Mouse (Mus musculus) intestine, embryonic 16.5 days (tissue): ENCODE data around the gene Rorc. TPM values are rescaled to one million over a fixed set of nuclear protein-coding genes. Genes with fewer than 3 reads are reported as not detected.

Experiments used
- ATAC-seq: fragments of 200-750 bp; cut with Nextera tagmentation; 2 replicates; pipeline ENCODE4 v1.8.0; 2017; ENCODE audit warnings: moderate TSS enrichment, moderate library complexity
- H3K27ac ChIP-seq: fragments of 300-500 bp; sonication (generic); 2 replicates; pipeline ENCODE4 v1.5.1; 2014; ENCODE audit warnings: mild to moderate bottlenecking, low read length
- H3K27me3 ChIP-seq: fragments of 300-500 bp; sonication (generic); replicated peaks from 2 replicates; pipeline ENCODE4 v1.6.1; 2014; ENCODE audit warnings: low read length, control low read depth, mixed read lengths; ENCODE audit not compliant: control insufficient read depth, insufficient read depth
- H3K36me3 ChIP-seq: fragments of 300-500 bp; sonication (generic); 2 replicates; pipeline ENCODE4 v1.6.1; 2014; ENCODE audit warnings: low read length, control low read depth; ENCODE audit not compliant: control insufficient read depth, insufficient read depth
- H3K4me1 ChIP-seq: fragments of 300-500 bp; sonication (generic); 2 replicates; pipeline ENCODE4 v1.6.1; 2014; ENCODE audit warnings: low read length, control low read depth, mixed read lengths; ENCODE audit not compliant: control insufficient read depth, insufficient read depth
- H3K4me2 ChIP-seq: fragments of 300-500 bp; sonication (generic); 2 replicates; pipeline ENCODE4 v1.6.1; 2014; ENCODE audit warnings: low read depth, low read length, control low read depth
- H3K4me3 ChIP-seq: fragments of 300-500 bp; sonication (generic); 2 replicates; pipeline ENCODE4 v1.5.1; 2014; ENCODE audit warnings: mild to moderate bottlenecking, low read length
- H3K9ac ChIP-seq: fragments of 300-500 bp; sonication (generic); 2 replicates; pipeline ENCODE4 v1.6.1; 2014; ENCODE audit warnings: low read depth, low read length
- H3K9me3 ChIP-seq: fragments of 300-500 bp; sonication (generic); 2 replicates; pipeline ENCODE4 v1.6.1; 2016; ENCODE audit warnings: low read length, control low read depth; ENCODE audit not compliant: control insufficient read depth
- WGBS: fragments of 180-500 bp; shearing (Covaris S2); extraction: QIAGEN DNeasy Blood & Tissue Kit; methylation state at CpG from one replicate; pipeline ENCODE4 v1.1.7; 2014; 5-methylcytosine and 5-hydroxymethylcytosine counted together
- polyA plus RNA-seq: library from polyadenylated mRNA; unstranded; fragments of >200 nt; fragmentation: Nextera tagmentation; extraction: Ambion mirVana; gene quantifications from 2 replicates; pipeline ENCODE4 v1.2.1, GENCODE M21; 2015

The Rorc gene
- polyA plus RNA-seq, 1 experiment from 2014 or later, result 11.8 TPM

- peak within 1 kb of the TSS; percentile 60 for H3K4me3 ChIP-seq
- H3K36me3 ChIP-seq, result no peaks in the 10 kb centered on the region
- peak within 1 kb of the TSS; percentile 82 for H3K9ac ChIP-seq
- no peak within 1 kb of the TSS for H3K27ac ChIP-seq
- 53% methylated on average over 7 of the region's 7 CpGs for WGBS
- H3K4me2 ChIP-seq, result peak within 1 kb of the TSS; percentile 93
- H3K4me1 ChIP-seq, result peaks cover 5% of the 10 kb centered on the region
- no peak for ATAC-seq
- H3K9me3 ChIP-seq, result no peaks in the 10 kb centered on the region
- H3K27me3 ChIP-seq, result peaks cover 4% of the 10 kb centered on the region; the same call in 1 of the 2 replicates
Observed at GRCm38 (mm10) chr3:94362138-94362537, 10.5 kb upstream of the Rorc start, which contains the start of gene C2cd4d. Gene C2cd4d, plus strand, starts transcription at chr3:94362438.

GRCm38 (mm10) chr3:94363291-94364153 is 9.1 kb upstream of the Rorc start:
- H3K4me3 ChIP-seq, result peak overlapping the region; percentile 60
- peak overlapping the region; percentile 82 for H3K9ac ChIP-seq
- peaks cover 4% of the 10 kb centered on the region; the same call in 1 of the 2 replicates for H3K27me3 ChIP-seq
- 6% methylated on average over 88 of the region's 97 CpGs for WGBS
- no peaks in the 10 kb centered on the region for H3K36me3 ChIP-seq
- H3K4me2 ChIP-seq, result peak overlapping the region; percentile 93
- no peaks in the 10 kb centered on the region for H3K9me3 ChIP-seq
- H3K27ac ChIP-seq, result no peak overlapping the region
- H3K4me1 ChIP-seq, result peaks cover 7% of the 10 kb centered on the region
- ATAC-seq, result peak; percentile 63

- H3K9ac ChIP-seq, result peak overlapping the region; percentile 82
- H3K27me3 ChIP-seq, result peaks cover 4% of the 10 kb centered on the region; the same call in 1 of the 2 replicates
- H3K9me3 ChIP-seq, result no peaks in the 10 kb centered on the region
- 4% methylated on average over 23 of the region's 23 CpGs for WGBS
- peak overlapping the region; percentile 60 for H3K4me3 ChIP-seq
- peaks cover 7% of the 10 kb centered on the region for H3K4me1 ChIP-seq
- peak; percentile 27 for ATAC-seq
- no peaks in the 10 kb centered on the region for H3K36me3 ChIP-seq
- peak overlapping the region; percentile 93 for H3K4me2 ChIP-seq
- no peak overlapping the region for H3K27ac ChIP-seq
Observed at GRCm38 (mm10) chr3:94364154-94364526, 8.5 kb upstream of the Rorc start.

GRCm38 (mm10) chr3:94366761-94367160 is 5.8 kb upstream of the Rorc start:
- Histone ChIP-seq H3K27me3 (peaks cover 4% of the 10 kb centered on the region; the same call in 1 of the 2 replicates), H3K4me2 (no peak overlapping the region), H3K4me1 (peaks cover 12% of the 10 kb centered on the region), H3K27ac (0 out of 2 replicates have a peak overlapping the region, but pooled peaks have one; percentile 9), H3K9me3 (no peaks in the 10 kb centered on the region), H3K36me3 (no peaks in the 10 kb centered on the region), H3K4me3 (no peak overlapping the region), H3K9ac (no peak overlapping the region)
- 15% methylated on average over 3 of the region's 3 CpGs for WGBS
- peak; percentile 55 for ATAC-seq

- Histone ChIP-seq H3K4me1 (peaks cover 17% of the 10 kb centered on the region), H3K27me3 (peaks cover 4% of the 10 kb centered on the region; the same call in 1 of the 2 replicates), H3K36me3 (no peaks in the 10 kb centered on the region), H3K9ac (no peak overlapping the region), H3K4me3 (no peak overlapping the region), H3K4me2 (no peak overlapping the region), H3K27ac (peak overlapping the region; percentile 9; the same call in 1 of the 2 replicates), H3K9me3 (no peaks in the 10 kb centered on the region)
- WGBS, result 62% methylated on average over 6 of the region's 6 CpGs
- no peak for ATAC-seq
Observed at GRCm38 (mm10) chr3:94367511-94367910, 5.1 kb upstream of the Rorc start.

- no peak overlapping the region for H3K4me2 ChIP-seq
- H3K27ac ChIP-seq, result no peak overlapping the region
- 0 out of 2 replicates have a peak, but pooled peaks cover 4% of the 10 kb centered on the region for H3K27me3 ChIP-seq
- WGBS, result 67% methylated on average over 6 of the region's 6 CpGs
- H3K4me1 ChIP-seq, result peaks cover 19% of the 10 kb centered on the region
- H3K36me3 ChIP-seq, result no peaks in the 10 kb centered on the region
- ATAC-seq, result no peak
- H3K9me3 ChIP-seq, result no peaks in the 10 kb centered on the region
- H3K9ac ChIP-seq, result no peak overlapping the region
- H3K4me3 ChIP-seq, result no peak overlapping the region
Observed at GRCm38 (mm10) chr3:94368631-94369030, 4.0 kb upstream of the Rorc start.

GRCm38 (mm10) chr3:94369709-94370108 is 2.9 kb upstream of the Rorc start:
- Histone ChIP-seq H3K36me3 (no peaks in the 10 kb centered on the region), H3K9me3 (no peaks in the 10 kb centered on the region), H3K4me2 (no peak overlapping the region), H3K4me1 (peaks cover 28% of the 10 kb centered on the region), H3K27me3 (0 out of 2 replicates have a peak, but pooled peaks cover under 1% of the 10 kb centered on the region), H3K9ac (no peak overlapping the region), H3K4me3 (no peak overlapping the region), H3K27ac (no peak overlapping the region)
- no peak for ATAC-seq
- WGBS, result 52% methylated on average over 2 of the region's 2 CpGs

- 7% methylated on average over 11 of the region's 11 CpGs for WGBS
- peak overlapping the region; percentile 41; the same call in 1 of the 2 replicates for H3K9ac ChIP-seq
Observed at GRCm38 (mm10) chr3:94371637-94372036, 957 bp upstream of the Rorc start.

GRCm38 (mm10) chr3:94372038-94372437 is 556 bp upstream of the Rorc start:
- no peak for ATAC-seq
- H3K27me3 ChIP-seq, result no peaks in the 10 kb centered on the region
- H3K9me3 ChIP-seq, result no peaks in the 10 kb centered on the region
- no peak overlapping the region for H3K4me3 ChIP-seq
- H3K4me2 ChIP-seq, result peak overlapping the region; percentile 42
- H3K4me1 ChIP-seq, result peaks cover 28% of the 10 kb centered on the region
- no peaks in the 10 kb centered on the region for H3K36me3 ChIP-seq
- WGBS, result 0% methylated on average over 3 of the region's 3 CpGs
- peak overlapping the region; percentile 41; the same call in 1 of the 2 replicates for H3K9ac ChIP-seq
- H3K27ac ChIP-seq, result peak overlapping the region; percentile 43; the same call in 1 of the 2 replicates

More at GRCm38 (mm10) chr3:94371637-94372036, 957 bp upstream of the Rorc start:
- peak; percentile 67 for ATAC-seq
- Histone ChIP-seq H3K4me3 (0 out of 2 replicates have a peak overlapping the region, but pooled peaks have one; percentile 18), H3K27ac (peak overlapping the region; percentile 58), H3K27me3 (no peaks in the 10 kb centered on the region), H3K9me3 (no peaks in the 10 kb centered on the region), H3K36me3 (no peaks in the 10 kb centered on the region), H3K4me1 (peaks cover 28% of the 10 kb centered on the region), H3K4me2 (peak overlapping the region; percentile 42)
